Mouse (Mus musculus) liver, postnatal 0 days (tissue): Measurements from ENCODE around the gene Arhgap15.

Experiments
- CTCF ChIP-seq: sonication (generic); IDR thresholded peaks from 2 replicates; pipeline ENCODE4 v1.5.1; 2016; ENCODE audit warnings: antibody characterized with exemption, low read depth
- EP300 ChIP-seq: IDR thresholded peaks from 2 replicates; pipeline ENCODE4 v1.6.1; 2016; ENCODE audit warnings: antibody characterized with exemption, low read depth, mild to moderate bottlenecking

- no peak for TF ChIP-seq EP300
- no peak for TF ChIP-seq CTCF
Measured at GRCm38 (mm10) chr2:43727181-43727580, 21.4 kb upstream of the Arhgap15 start.
